Mouse (Mus musculus) heart, embryonic 16.5 days (tissue): ENCODE results near the gene Ooep. TPM values are rescaled to one million over a fixed set of nuclear protein-coding genes. Genes with fewer than 3 reads are reported as not detected.
"Not testable (repeated sequence)": the region's sequence is repeated elsewhere in the genome, so short reads cannot be mapped to it uniquely, and the experiment has no call there.

Experiments used
- ATAC-seq: fragments of 200-750 bp; cut with Nextera tagmentation; replicated peaks from 2 replicates; pipeline ENCODE4 v1.8.0; 2017; ENCODE audit warnings: moderate number of reproducible peaks; ENCODE audit not compliant: insufficient read depth, low FRiP score; ENCODE audit errors: extremely low read depth
- H3K27ac ChIP-seq: fragments of 300-500 bp; sonication (generic); 2 replicates; pipeline ENCODE4 v1.5.1; 2014; ENCODE audit warnings: mild to moderate bottlenecking, low read length, control low read depth, moderate library complexity
- H3K27me3 ChIP-seq: fragments of 300-500 bp; sonication (generic); 2 replicates; pipeline ENCODE4 v1.6.1; 2014; ENCODE audit warnings: low read length, mixed read lengths; ENCODE audit not compliant: control insufficient read depth, insufficient read depth
- H3K36me3 ChIP-seq: fragments of 300-500 bp; sonication (generic); 2 replicates; pipeline ENCODE4 v1.6.1; 2014; ENCODE audit not compliant: control insufficient read depth, insufficient read depth
- H3K4me1 ChIP-seq: fragments of 300-500 bp; sonication (generic); 2 replicates; pipeline ENCODE4 v1.6.1; 2014; ENCODE audit warnings: low read length, mixed read lengths; ENCODE audit not compliant: control insufficient read depth, insufficient read depth
- H3K4me2 ChIP-seq: fragments of 300-500 bp; sonication (generic); 2 replicates; pipeline ENCODE4 v1.6.1; 2014; ENCODE audit warnings: low read depth, mild to moderate bottlenecking, control low read depth, low read length
- H3K4me3 ChIP-seq: fragments of 300-500 bp; sonication (generic); 2 replicates; pipeline ENCODE4 v1.5.1; 2014; ENCODE audit warnings: mild to moderate bottlenecking, control low read depth, low read length
- H3K9ac ChIP-seq: fragments of 300-500 bp; sonication (generic); 2 replicates; pipeline ENCODE4 v1.6.1; 2014; ENCODE audit warnings: low read length, control low read depth
- H3K9me3 ChIP-seq: fragments of 300-500 bp; sonication (generic); replicated peaks from 2 replicates; pipeline ENCODE4 v1.6.1; 2016; ENCODE audit warnings: low read length; ENCODE audit not compliant: control insufficient read depth
- WGBS: fragments of 180-500 bp; shearing (Covaris S2); extraction: QIAGEN DNeasy Blood & Tissue Kit; methylation state at CpG from one replicate; pipeline ENCODE4 v1.1.7; 2014; 5-methylcytosine and 5-hydroxymethylcytosine counted together
- polyA plus RNA-seq: library from polyadenylated mRNA; unstranded; fragments of >200 nt; fragmentation: Nextera tagmentation; extraction: Ambion mirVana; gene quantifications from 2 replicates; pipeline ENCODE4 v1.2.1, GENCODE M21; 2015

Ooep gene
- polyA plus RNA-seq, 1 experiment from 2014 or later, result 0.39 TPM

- Histone ChIP-seq H3K4me3 (no peak overlapping the region), H3K27me3 (no peaks in the 10 kb centered on the region), H3K9ac (no peak overlapping the region), H3K27ac (no peak overlapping the region), H3K4me1 (no peaks in the 10 kb centered on the region), H3K36me3 (no peaks in the 10 kb centered on the region), H3K9me3 (no peaks in the 10 kb centered on the region), H3K4me2 (no peak overlapping the region)
- ATAC-seq, result no peak
- 49% methylated on average over 3 of the region's 3 CpGs for WGBS
Measured at GRCm38 (mm10) chr9:78347004-78347403, 31.5 kb downstream of the Ooep start.

- not testable (repeated sequence) for H3K4me1 ChIP-seq, H3K9me3 ChIP-seq, H3K36me3 ChIP-seq, H3K27ac ChIP-seq, H3K4me3 ChIP-seq, H3K4me2 ChIP-seq, ATAC-seq, H3K9ac ChIP-seq, H3K27me3 ChIP-seq
- WGBS, result 55% methylated on average over 3 of the region's 4 CpGs
Measured at GRCm38 (mm10) chr9:78345235-78345634, 33.3 kb downstream of the Ooep start.

GRCm38 (mm10) chr9:78343055-78343454, 35.5 kb downstream of the Ooep start:
- H3K9me3 ChIP-seq, H3K4me1 ChIP-seq, H3K27me3 ChIP-seq, H3K27ac ChIP-seq, H3K9ac ChIP-seq, H3K36me3 ChIP-seq, H3K4me2 ChIP-seq, H3K4me3 ChIP-seq, ATAC-seq: not testable (repeated sequence)
- WGBS, result 83% methylated on average over 9 of the region's 9 CpGs

GRCm38 (mm10) chr9:78342494-78342893, 36.0 kb downstream of the Ooep start:
- not testable (repeated sequence) for H3K4me3 ChIP-seq, H3K9me3 ChIP-seq, H3K27ac ChIP-seq, H3K36me3 ChIP-seq, H3K9ac ChIP-seq, H3K4me1 ChIP-seq, ATAC-seq, H3K27me3 ChIP-seq, H3K4me2 ChIP-seq
- 85% methylated on average over 4 of the region's 4 CpGs for WGBS

- H3K27ac ChIP-seq, ATAC-seq, H3K36me3 ChIP-seq, H3K4me1 ChIP-seq, H3K4me2 ChIP-seq, H3K9me3 ChIP-seq, H3K9ac ChIP-seq, H3K27me3 ChIP-seq, H3K4me3 ChIP-seq: not testable (repeated sequence)
- WGBS, result 15% methylated on average over 8 of the region's 8 CpGs
Measured at GRCm38 (mm10) chr9:78340324-78340723, 38.2 kb downstream of the Ooep start.

GRCm38 (mm10) chr9:78337050-78337449, 41.5 kb downstream of the Ooep start:
- not testable (repeated sequence) for H3K27ac ChIP-seq, H3K4me1 ChIP-seq, H3K9me3 ChIP-seq, ATAC-seq, H3K4me3 ChIP-seq, H3K9ac ChIP-seq, H3K27me3 ChIP-seq, H3K36me3 ChIP-seq, H3K4me2 ChIP-seq

GRCm38 (mm10) chr9:78327289-78327688, 51.2 kb downstream of the Ooep start, which contains the start of gene Omt2b:
TSS of gene Omt2b (plus strand) at chr9:78327589.
- H3K4me1 ChIP-seq, ATAC-seq, H3K27me3 ChIP-seq, H3K27ac ChIP-seq, H3K4me3 ChIP-seq, H3K4me2 ChIP-seq, H3K9ac ChIP-seq, H3K36me3 ChIP-seq, H3K9me3 ChIP-seq: not testable (repeated sequence)
- 78% methylated on average over 1 of the region's 1 CpGs for WGBS

Other genes starting within 250 kb of the Ooep start
- 67.5 and 71.7 TPM in 2 replicates for gene Gsta4, start 196.0 kb downstream of the Ooep start, polyA plus RNA-seq
- gene Gsta1, start 148.1 kb downstream of the Ooep start, polyA plus RNA-seq, result 0.42 TPM in 1 of 2 replicates, not detected in the other
- gene Gm3776, start 121.6 kb downstream of the Ooep start, polyA plus RNA-seq, result not detected in 2 replicates
- gene Gm10639, start 88.8 kb downstream of the Ooep start, polyA plus RNA-seq, result not detected in 2 replicates
- not detected in 2 replicates for gene Omt2a, start 63.9 kb downstream of the Ooep start, polyA plus RNA-seq
- gene Omt2b, start 51.1 kb downstream of the Ooep start, polyA plus RNA-seq, result not detected in 2 replicates
- gene Gsta2, start 22.9 kb downstream of the Ooep start, polyA plus RNA-seq, result 0.20 and 0.42 TPM in 2 replicates
- gene Dppa5a, start 10.5 kb downstream of the Ooep start, polyA plus RNA-seq, result not detected in 2 replicates
- 0.08 and 0.12 TPM in 2 replicates for gene Ddx43, start 17.1 kb upstream of the Ooep start, polyA plus RNA-seq
- gene Cgas, start 64.5 kb upstream of the Ooep start, polyA plus RNA-seq, result 1.4 and 1.5 TPM in 2 replicates
- gene Mto1, start 69.5 kb upstream of the Ooep start, polyA plus RNA-seq, result 30.1 and 32.8 TPM in 2 replicates
- 0.49 and 0.50 TPM in 2 replicates for gene Gm17324, start 70.1 kb upstream of the Ooep start, polyA plus RNA-seq
- gene Eef1a1, start 110.4 kb upstream of the Ooep start, polyA plus RNA-seq, result 3,112 and 3,297 TPM in 2 replicates
- gene Slc17a5, start 209.3 kb upstream of the Ooep start, polyA plus RNA-seq, result 8.8 and 9.7 TPM in 2 replicates
- 3.6 and 5.0 TPM in 2 replicates for gene Cd109, start 236.8 kb upstream of the Ooep start, polyA plus RNA-seq